Mouse (Mus musculus): ENCODE data around the gene Sh3bgrl3.

DNA sequence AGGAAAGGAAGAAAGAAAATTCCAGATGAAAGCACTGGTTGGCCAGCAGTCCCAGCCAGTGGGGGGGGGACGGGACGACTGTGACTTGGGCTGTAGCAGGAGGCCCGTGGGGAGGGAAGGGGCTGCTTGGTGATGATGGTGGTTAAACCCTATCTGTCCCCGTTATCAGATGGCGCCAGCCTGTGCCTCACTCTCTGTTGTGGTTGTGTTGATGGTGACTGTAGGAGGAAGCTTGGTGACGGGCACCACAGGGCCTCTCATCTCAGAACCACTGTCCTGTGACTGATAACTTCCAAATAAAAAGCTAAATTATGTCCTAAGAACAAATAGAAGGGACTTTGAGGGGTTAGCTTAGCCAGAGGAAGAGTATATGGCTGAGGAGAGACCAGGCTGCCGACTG lies 22.5 kb downstream of the Sh3bgrl3 start:
- TF ChIP-seq POLR2A (IDR thresholded peaks at IDR 0.05; ENCODE audit: extremely low read depth, insufficient read depth, low read length) = no peak
- no peak for TF ChIP-seq CTCF (IDR thresholded peaks at IDR 0.05; ENCODE audit: extremely low read depth, insufficient read depth, low read length)

Measured in cortical plate, adult 2 months (tissue).